In genomic region chr1:79640151-79640550, GRCm38 (mm10) we compare ENCODE assay signal across 9 mouse cellular contexts. TPM values are rescaled to one million over a fixed set of nuclear protein-coding genes. Genes with fewer than 3 reads are reported as not detected.
DNase-seq lines count a peak whose midpoint lies in the region; ATAC-seq and TF ChIP-seq lines count a peak whose summit lies in the region.
"Had no signal": no experiment of that assay in that cellular context is flagged by ENCODE, and none has a peak within 500 bp of the region (broad histone marks: within the 10 kb centered on the region; RNA-seq: fewer than 3 reads in every experiment).

No protein-coding gene starts in this region.

- peak; percentile 71 for DNase-seq in intestine, embryonic 14.5 days (ENCODE audit: low spot score)
- DNase-seq in kidney, adult 18-20 months = peak; percentile 40
- DNase-seq in left cerebral cortex, postnatal 36 days (ENCODE audit: low spot score in 2 of 2) = peak; percentile 62 to 72
- no peak for DNase-seq in thymus, adult 2 months

- no peak overlapping the region for H3K9ac ChIP-seq in intestine, embryonic 14.5 days (ENCODE audit: low read length)
- H3K9ac ChIP-seq in intestine, embryonic 16.5 days (ENCODE audit: low read depth, low read length) = no peak overlapping the region
- H3K9ac ChIP-seq in forebrain, embryonic 15.5 days (replicated peaks) = no peak overlapping the region
- no peak overlapping the region for H3K9ac ChIP-seq in neural tube, embryonic 15.5 days (replicated peaks)
- H3K9ac ChIP-seq: limb, embryonic 15.5 days had no signal

- H3K9me3 ChIP-seq in intestine, embryonic 14.5 days (ENCODE audit: control insufficient read depth, low read length) = no peaks in the 10 kb centered on the region
- no peaks in the 10 kb centered on the region for H3K9me3 ChIP-seq in intestine, embryonic 16.5 days (ENCODE audit: control insufficient read depth, low read length)
- H3K9me3 ChIP-seq in forebrain, embryonic 15.5 days = no peaks in the 10 kb centered on the region
- H3K9me3 ChIP-seq in neural tube, embryonic 15.5 days (replicated peaks) = no peaks in the 10 kb centered on the region
- H3K9me3 ChIP-seq: limb, embryonic 15.5 days had no signal

- H3K27me3 ChIP-seq in intestine, embryonic 14.5 days (replicated peaks; ENCODE audit: control insufficient read depth, insufficient read depth, low read length) = no peaks in the 10 kb centered on the region
- no peaks in the 10 kb centered on the region for H3K27me3 ChIP-seq in intestine, embryonic 16.5 days (replicated peaks; ENCODE audit: control insufficient read depth, insufficient read depth, low read length)
- no peaks in the 10 kb centered on the region for H3K27me3 ChIP-seq in forebrain, embryonic 15.5 days
- no peaks in the 10 kb centered on the region for H3K27me3 ChIP-seq in neural tube, embryonic 15.5 days (replicated peaks)
- no peaks in the 10 kb centered on the region for H3K27me3 ChIP-seq in thymus, adult 2 months (ENCODE audit: control insufficient read depth, insufficient read depth, low read length)
- H3K27me3 ChIP-seq: limb, embryonic 15.5 days had no signal

- H3K36me3 ChIP-seq in intestine, embryonic 14.5 days (ENCODE audit: control insufficient read depth, insufficient read depth, low read length) = no peaks in the 10 kb centered on the region
- no peaks in the 10 kb centered on the region for H3K36me3 ChIP-seq in intestine, embryonic 16.5 days (ENCODE audit: control insufficient read depth, insufficient read depth, low read length)
- H3K36me3 ChIP-seq in forebrain, embryonic 15.5 days = no peaks in the 10 kb centered on the region
- no peaks in the 10 kb centered on the region for H3K36me3 ChIP-seq in neural tube, embryonic 15.5 days
- no peaks in the 10 kb centered on the region for H3K36me3 ChIP-seq in thymus, adult 2 months (ENCODE audit: control insufficient read depth, insufficient read depth, low read length)
- H3K36me3 ChIP-seq: limb, embryonic 15.5 days had no signal

- intact Hi-C loops in left cerebral cortex, postnatal 36 days (cut with DNase I) = loop anchor here (1.0 to 10.0 kb wide), 3 partner anchors 195 to 1103 kb away; partner anchors contain the start of gene Scg2

- no peaks in the 10 kb centered on the region; the same call in 1 of the 2 replicates for H3K4me1 ChIP-seq in intestine, embryonic 14.5 days (replicated peaks; ENCODE audit: control insufficient read depth, insufficient read depth, low read length)
- H3K4me1 ChIP-seq in intestine, embryonic 16.5 days (ENCODE audit: control insufficient read depth, insufficient read depth, low read length) = 0 out of 2 replicates have a peak, but pooled peaks cover 3% of the 10 kb centered on the region
- no peaks in the 10 kb centered on the region for H3K4me1 ChIP-seq in forebrain, embryonic 15.5 days
- H3K4me1 ChIP-seq in neural tube, embryonic 15.5 days = no peaks in the 10 kb centered on the region
- H3K4me1 ChIP-seq in thymus, adult 2 months (replicated peaks; ENCODE audit: control insufficient read depth, insufficient read depth, low read length) = peaks cover 5% of the 10 kb centered on the region
- H3K4me1 ChIP-seq: limb, embryonic 15.5 days had no signal

- ATAC-seq in intestine, embryonic 14.5 days (replicated peaks; ENCODE audit: low FRiP score, low TSS enrichment, low read depth) = no peak
- ATAC-seq in intestine, embryonic 16.5 days = no peak
- ATAC-seq in cerebellum, adult (ENCODE audit: insufficient number of reproducible peaks, low FRiP score, low TSS enrichment) = peak; percentile 68
- peak; percentile 89 for ATAC-seq in forebrain, embryonic 15.5 days (replicated peaks)
- peak; percentile 87 for ATAC-seq in neural tube, embryonic 15.5 days (ENCODE audit: low FRiP score)

- TF ChIP-seq POLR2A in thymus, adult 2 months (IDR thresholded peaks at IDR 0.05; ENCODE audit: control insufficient read depth, extremely low read depth, insufficient read depth, low read length, poor library complexity) = no peak

- no peak overlapping the region for H3K4me2 ChIP-seq in intestine, embryonic 14.5 days (ENCODE audit: low read length)
- H3K4me2 ChIP-seq in intestine, embryonic 16.5 days (ENCODE audit: low read depth, low read length) = no peak overlapping the region
- H3K4me2 ChIP-seq in forebrain, embryonic 15.5 days (replicated peaks) = no peak overlapping the region
- H3K4me2 ChIP-seq in neural tube, embryonic 15.5 days = no peak overlapping the region
- H3K4me2 ChIP-seq: limb, embryonic 15.5 days had no signal

- no peak for TF ChIP-seq CTCF in thymus, adult 2 months (IDR thresholded peaks at IDR 0.05; ENCODE audit: borderline replicate concordance, control insufficient read depth, extremely low read depth, insufficient read depth, low read length, poor library complexity)

- no peak overlapping the region for H3K4me3 ChIP-seq in intestine, embryonic 14.5 days (ENCODE audit: low read depth, low read length)
- H3K4me3 ChIP-seq in intestine, embryonic 16.5 days (ENCODE audit: low read length) = no peak overlapping the region
- no peak overlapping the region for H3K4me3 ChIP-seq in forebrain, embryonic 15.5 days
- H3K4me3 ChIP-seq in neural tube, embryonic 15.5 days (replicated peaks) = no peak overlapping the region
- H3K4me3 ChIP-seq in thymus, adult 2 months (ENCODE audit: control insufficient read depth, insufficient read depth, low read length) = no peak overlapping the region
- H3K4me3 ChIP-seq: limb, embryonic 15.5 days had no signal

- WGBS in intestine, embryonic 14.5 days = 64% methylated on average over 7 of the region's 7 CpGs
- WGBS in intestine, embryonic 16.5 days = 65% methylated on average over 7 of the region's 7 CpGs
- 51% methylated on average over 7 of the region's 7 CpGs for WGBS in forebrain, embryonic 15.5 days
- WGBS in neural tube, embryonic 15.5 days = 59% methylated on average over 7 of the region's 7 CpGs
- 95% methylated on average over 7 of the region's 7 CpGs for WGBS in thymus, adult 2 months

- H3K27ac ChIP-seq in intestine, embryonic 14.5 days (ENCODE audit: low read depth) = no peak overlapping the region
- no peak overlapping the region for H3K27ac ChIP-seq in intestine, embryonic 16.5 days (ENCODE audit: low read length)
- no peak overlapping the region for H3K27ac ChIP-seq in forebrain, embryonic 15.5 days (replicated peaks)
- H3K27ac ChIP-seq in neural tube, embryonic 15.5 days (replicated peaks) = no peak overlapping the region
- H3K27ac ChIP-seq in thymus, adult 2 months (ENCODE audit: control insufficient read depth, insufficient read depth, low read length) = no peak overlapping the region
- H3K27ac ChIP-seq: limb, embryonic 15.5 days had no signal

RNA-seq across cellular contexts. Expression of gene Ap1s3, which starts 31.6 kb away (rescaled TPM):
- polyA plus RNA-seq in intestine, embryonic 14.5 days (2014; fragmentation: Nextera tagmentation; extraction: Ambion mirVana) = 0.40 and 0.64 TPM in 2 replicates
- 0.35 and 0.62 TPM in 2 replicates for polyA plus RNA-seq in intestine, embryonic 16.5 days (2015; fragmentation: Nextera tagmentation; extraction: Ambion mirVana)
- polyA plus RNA-seq in forebrain, embryonic 15.5 days (2015; fragmentation: Nextera tagmentation; extraction: Ambion mirVana) = not detected in 2 replicates
- total RNA-seq in left cerebral cortex, postnatal 36 days (2021) = 1 to 10 TPM; 2.5 to 4.4 TPM
- 0.13 and 0.95 TPM in 2 replicates for polyA plus RNA-seq in neural tube, embryonic 15.5 days (2015; fragmentation: Nextera tagmentation; extraction: Ambion mirVana)
- 60.5 and 60.7 TPM in 2 replicates for polyA plus RNA-seq in thymus, adult 2 months (2012; rRNA removed)

Comparison
In these comparisons a context has a peak if more than half of its experiments do, and no peak if none do; other contexts are left out.
1. ATAC-seq: peak in cerebellum, adult (single experiment), forebrain, embryonic 15.5 days (single experiment) and neural tube, embryonic 15.5 days (single experiment); none in intestine, embryonic 14.5 days (single experiment) and intestine, embryonic 16.5 days (single experiment).
2. RNA of gene Ap1s3, which starts 31.6 kb away (polyA plus RNA-seq): 60.5 to 60.7 TPM in thymus, adult 2 months; 0.40 to 0.64 TPM in intestine, embryonic 14.5 days, 0.35 to 0.62 TPM in intestine, embryonic 16.5 days, 0.13 to 0.95 TPM in neural tube, embryonic 15.5 days and not detected in forebrain, embryonic 15.5 days; every median in the first group is over 10 times any median in the second.